Mouse (Mus musculus): ENCODE measurements around the gene Jph3. TPM values are rescaled to one million over a fixed set of nuclear protein-coding genes. Genes with fewer than 3 reads are reported as not detected.

Gene Jph3
- polyA plus RNA-seq, 2 experiments, result 0.19 to 0.25 TPM

DNA sequence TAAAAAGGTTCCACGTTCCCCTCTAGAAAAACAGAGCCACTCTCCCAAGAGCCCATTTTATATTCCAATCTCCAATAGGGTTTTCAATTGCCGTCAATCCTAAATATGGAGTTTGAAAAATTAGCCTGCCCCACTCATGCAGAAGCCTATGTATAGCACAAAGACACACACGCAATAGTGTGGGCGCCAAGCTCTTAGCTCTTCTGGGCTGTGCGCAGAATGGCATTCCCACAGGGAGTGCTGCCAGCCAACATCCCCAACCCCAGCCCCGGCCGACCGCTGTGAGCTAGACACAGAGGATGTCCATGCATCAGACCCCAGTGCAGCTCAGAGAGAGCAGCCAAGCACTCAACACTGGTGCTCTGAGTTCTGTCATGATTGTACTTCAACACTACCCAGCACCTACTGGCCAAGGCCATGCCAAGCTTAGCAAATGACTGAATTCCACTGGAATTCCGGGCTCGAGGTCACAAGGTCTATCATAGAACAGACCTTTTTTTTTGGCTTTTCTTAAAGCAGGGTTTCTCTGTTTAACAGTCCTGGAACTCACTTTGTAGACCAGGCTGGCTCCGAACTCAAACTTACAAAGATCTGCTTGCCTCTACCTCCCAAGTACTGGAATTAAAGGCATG lies 80.2 kb downstream of the Jph3 start:
- DNase-seq (ENCODE audit: low spot score) (no peak), ATAC-seq (ENCODE audit: low FRiP score, low read depth) (no peak)
- Histone ChIP-seq H3K9me3 (ENCODE audit: control insufficient read depth, low read length) (no peaks in the 10 kb centered on the region), H3K4me1 (ENCODE audit: control insufficient read depth, insufficient read depth, low read length) (no peaks in the 10 kb centered on the region), H3K4me2 (replicated peaks; ENCODE audit: low read depth, low read length, severe bottlenecking) (no peak overlapping the region), H3K4me3 (replicated peaks; ENCODE audit: low read length) (no peak overlapping the region), H3K27ac (replicated peaks; ENCODE audit: low read depth, low read length) (no peak overlapping the region), H3K36me3 (ENCODE audit: control insufficient read depth, insufficient read depth, low read length) (peaks cover 46% of the 10 kb centered on the region), H3K9ac (ENCODE audit: low read depth, low read length, severe bottlenecking) (no peak overlapping the region), H3K27me3 (ENCODE audit: control insufficient read depth, insufficient read depth, low read length) (no peaks in the 10 kb centered on the region)
- no peak for TF ChIP-seq POLR2A (IDR thresholded peaks at IDR 0.05; ENCODE audit: borderline replicate concordance, extremely low read depth, insufficient read depth, insufficient read length)
- WGBS, result 93% methylated on average over 11 of the region's 11 CpGs

DNA sequence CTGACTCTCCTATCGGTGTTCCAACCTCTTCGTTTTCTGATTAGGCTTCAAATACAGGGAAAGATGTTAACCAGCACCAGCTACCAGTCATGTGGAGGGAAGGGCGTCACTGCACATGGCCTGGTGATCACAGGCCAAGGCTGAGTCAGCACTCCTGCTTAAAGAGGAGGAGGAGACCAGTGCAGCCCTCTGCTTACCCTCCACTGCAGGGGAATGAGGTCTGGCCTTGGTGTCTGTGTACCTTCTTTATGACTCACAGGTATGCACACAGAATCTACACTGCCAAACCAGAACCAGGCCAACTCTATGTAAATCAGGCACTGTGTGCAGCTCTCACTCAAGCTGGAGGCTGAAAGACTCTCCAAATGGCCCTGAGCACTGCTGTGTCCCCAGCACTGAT lies 82.1 kb downstream of the Jph3 start:
- peaks cover 30% of the 10 kb centered on the region; the same call in 1 of the 2 replicates for H3K36me3 ChIP-seq (ENCODE audit: control insufficient read depth, insufficient read depth, low read length)
- TF ChIP-seq POLR2A (IDR thresholded peaks at IDR 0.05; ENCODE audit: borderline replicate concordance, extremely low read depth, insufficient read depth, insufficient read length), result no peak
- no peaks in the 10 kb centered on the region for H3K9me3 ChIP-seq (ENCODE audit: control insufficient read depth, low read length)
- 93% methylated on average over 3 of the region's 3 CpGs for WGBS
- no peak overlapping the region for H3K27ac ChIP-seq (replicated peaks; ENCODE audit: low read depth, low read length)
- H3K27me3 ChIP-seq (ENCODE audit: control insufficient read depth, insufficient read depth, low read length), result no peaks in the 10 kb centered on the region
- no peak overlapping the region for H3K4me2 ChIP-seq (replicated peaks; ENCODE audit: low read depth, low read length, severe bottlenecking)
- no peak for ATAC-seq (ENCODE audit: low FRiP score, low read depth)
- no peak for DNase-seq (ENCODE audit: low spot score)
- H3K4me3 ChIP-seq (replicated peaks; ENCODE audit: low read length), result no peak overlapping the region
- no peaks in the 10 kb centered on the region for H3K4me1 ChIP-seq (ENCODE audit: control insufficient read depth, insufficient read depth, low read length)
- H3K9ac ChIP-seq (ENCODE audit: low read depth, low read length, severe bottlenecking), result no peak overlapping the region

DNA sequence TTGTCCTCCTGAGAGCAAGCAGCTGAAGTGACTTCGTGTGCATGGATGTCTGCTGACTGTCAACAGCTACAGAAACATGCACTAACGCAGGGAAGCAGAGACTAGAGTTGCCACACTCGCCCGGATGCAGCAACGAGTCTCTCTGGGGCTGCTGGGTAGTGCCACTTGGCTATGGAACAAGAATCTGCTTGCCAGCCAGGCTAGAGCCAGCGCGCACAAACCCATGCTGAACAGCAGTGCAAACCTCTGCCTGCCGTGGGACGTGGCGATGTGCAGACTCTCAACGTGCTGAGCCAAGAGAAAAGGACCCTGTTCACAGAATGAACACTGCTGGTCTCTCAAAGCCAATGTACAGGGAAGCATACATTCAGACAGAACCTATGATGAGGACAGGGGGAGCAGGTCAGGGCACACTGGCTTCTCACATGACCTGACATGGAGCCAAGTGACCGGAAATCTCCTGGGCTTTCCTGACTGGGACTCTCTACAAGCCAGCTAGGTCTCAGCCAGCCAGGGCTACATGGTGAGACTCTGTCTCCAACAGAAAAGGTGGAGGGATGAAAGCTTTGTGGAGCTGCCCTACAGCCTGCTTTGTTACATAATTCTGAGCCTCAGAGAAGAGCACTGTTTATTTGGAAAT lies 82.6 kb downstream of the Jph3 start:
- H3K4me1 ChIP-seq (ENCODE audit: control insufficient read depth, insufficient read depth, low read length), result no peaks in the 10 kb centered on the region
- DNase-seq (ENCODE audit: low spot score) (no peak), ATAC-seq (ENCODE audit: low FRiP score, low read depth) (no peak)
- H3K4me2 ChIP-seq (replicated peaks; ENCODE audit: low read depth, low read length, severe bottlenecking), result no peak overlapping the region
- no peak overlapping the region for H3K27ac ChIP-seq (replicated peaks; ENCODE audit: low read depth, low read length)
- no peaks in the 10 kb centered on the region for H3K27me3 ChIP-seq (ENCODE audit: control insufficient read depth, insufficient read depth, low read length)
- TF ChIP-seq POLR2A (IDR thresholded peaks at IDR 0.05; ENCODE audit: borderline replicate concordance, extremely low read depth, insufficient read depth, insufficient read length), result no peak
- H3K36me3 ChIP-seq (ENCODE audit: control insufficient read depth, insufficient read depth, low read length), result peaks cover 28% of the 10 kb centered on the region; the same call in 1 of the 2 replicates
- H3K9me3 ChIP-seq (ENCODE audit: control insufficient read depth, low read length), result no peaks in the 10 kb centered on the region
- WGBS, result 94% methylated on average over 12 of the region's 12 CpGs
- H3K4me3 ChIP-seq (replicated peaks; ENCODE audit: low read length), result no peak overlapping the region
- H3K9ac ChIP-seq (ENCODE audit: low read depth, low read length, severe bottlenecking), result no peak overlapping the region

DNA sequence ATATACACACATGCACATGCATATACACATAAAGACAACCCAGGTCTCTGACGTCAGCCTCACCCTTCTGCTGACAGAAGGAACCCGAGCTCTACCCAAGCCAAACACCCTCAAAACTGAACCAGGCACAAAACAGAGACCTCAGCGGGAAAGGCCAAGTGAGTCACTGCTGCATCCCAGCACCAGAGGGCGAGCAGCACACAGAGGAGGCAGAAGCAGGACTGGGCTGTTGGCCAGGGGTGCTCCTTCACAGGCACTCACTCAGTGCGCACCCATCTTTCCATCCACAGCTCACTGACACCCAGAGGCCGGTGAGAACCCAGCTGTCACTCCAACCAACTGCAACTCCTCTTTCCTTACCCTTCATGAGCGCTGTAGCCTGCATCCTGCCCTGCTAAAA lies 88.8 kb downstream of the Jph3 start:
- no peak for TF ChIP-seq POLR2A (IDR thresholded peaks at IDR 0.05; ENCODE audit: borderline replicate concordance, extremely low read depth, insufficient read depth, insufficient read length)
- Histone ChIP-seq H3K27me3 (ENCODE audit: control insufficient read depth, insufficient read depth, low read length) (no peaks in the 10 kb centered on the region), H3K36me3 (ENCODE audit: control insufficient read depth, insufficient read depth, low read length) (peaks cover 34% of the 10 kb centered on the region), H3K4me2 (replicated peaks; ENCODE audit: low read depth, low read length, severe bottlenecking) (no peak overlapping the region), H3K27ac (replicated peaks; ENCODE audit: low read depth, low read length) (no peak overlapping the region), H3K9ac (ENCODE audit: low read depth, low read length, severe bottlenecking) (no peak overlapping the region), H3K4me3 (replicated peaks; ENCODE audit: low read length) (no peak overlapping the region), H3K9me3 (ENCODE audit: control insufficient read depth, low read length) (no peaks in the 10 kb centered on the region), H3K4me1 (ENCODE audit: control insufficient read depth, insufficient read depth, low read length) (no peaks in the 10 kb centered on the region)
- no peak for DNase-seq (ENCODE audit: low spot score)
- ATAC-seq (ENCODE audit: low FRiP score, low read depth), result no peak
- WGBS, result 82% methylated on average over 7 of the region's 7 CpGs

DNA sequence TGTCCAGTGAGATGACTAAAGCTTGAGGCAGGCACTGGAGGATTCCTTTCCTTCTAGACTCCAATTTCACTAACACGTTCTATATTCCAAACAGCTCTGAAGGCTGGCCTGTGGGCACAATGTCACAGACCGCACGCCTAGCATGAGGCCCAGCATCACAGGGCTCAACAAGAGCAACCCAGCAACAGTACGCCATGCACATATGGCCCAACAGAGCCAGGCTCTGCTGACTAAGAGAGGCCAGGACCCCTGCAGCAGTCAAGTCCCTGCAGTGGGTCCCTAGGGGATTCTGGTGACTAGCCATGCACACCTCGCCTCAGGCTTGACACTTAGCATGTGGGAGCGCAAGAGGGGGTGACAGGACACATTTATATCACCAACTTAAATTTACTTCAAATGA lies 91.4 kb downstream of the Jph3 start:
- Histone ChIP-seq H3K27ac (replicated peaks; ENCODE audit: low read depth, low read length) (no peak overlapping the region), H3K9ac (ENCODE audit: low read depth, low read length, severe bottlenecking) (no peak overlapping the region), H3K4me1 (ENCODE audit: control insufficient read depth, insufficient read depth, low read length) (no peaks in the 10 kb centered on the region), H3K36me3 (ENCODE audit: control insufficient read depth, insufficient read depth, low read length) (peaks cover 28% of the 10 kb centered on the region), H3K4me3 (replicated peaks; ENCODE audit: low read length) (no peak overlapping the region), H3K4me2 (replicated peaks; ENCODE audit: low read depth, low read length, severe bottlenecking) (no peak overlapping the region), H3K27me3 (ENCODE audit: control insufficient read depth, insufficient read depth, low read length) (no peaks in the 10 kb centered on the region), H3K9me3 (ENCODE audit: control insufficient read depth, low read length) (no peaks in the 10 kb centered on the region)
- no peak for TF ChIP-seq POLR2A (IDR thresholded peaks at IDR 0.05; ENCODE audit: borderline replicate concordance, extremely low read depth, insufficient read depth, insufficient read length)
- no peak for DNase-seq (ENCODE audit: low spot score)
- WGBS, result 93% methylated on average over 6 of the region's 6 CpGs
- no peak for ATAC-seq (ENCODE audit: low FRiP score, low read depth)

Data from limb, embryonic 14.5 days (tissue).